Mouse (Mus musculus): Measurements from ENCODE around the gene Fam89a. TPM values are rescaled to one million over a fixed set of nuclear protein-coding genes. Genes with fewer than 3 reads are reported as not detected.
A peak's percentile ranks its signal among the peaks of the same experiment; 100 is the strongest.

The Fam89a gene
- polyA plus RNA-seq, 1 experiment from 2014 or later = 1.2 TPM

DNA sequence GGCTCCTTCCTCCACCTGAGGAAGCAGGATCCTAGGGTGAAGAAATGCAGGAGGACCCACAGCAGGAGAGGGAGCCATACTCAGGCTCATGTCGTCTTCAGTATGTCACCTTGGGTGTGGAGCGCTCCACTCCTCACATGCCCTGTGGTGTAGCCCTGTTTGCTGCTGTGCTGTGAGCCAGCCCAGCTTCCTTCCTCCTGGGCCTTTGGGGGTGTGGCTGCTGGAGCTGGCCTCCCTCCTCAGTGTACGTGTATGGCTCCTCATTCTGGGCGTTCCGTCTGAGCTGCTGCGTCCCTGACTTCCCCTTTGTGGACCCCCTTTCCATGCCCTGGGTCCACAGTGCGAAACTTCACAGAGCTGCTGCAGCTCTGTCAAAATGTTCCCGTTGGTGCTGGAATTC, 18.8 kb downstream of the Fam89a start:
- Histone ChIP-seq H3K9me3 (ENCODE audit: control insufficient read depth, low read length) (no peaks in the 10 kb centered on the region), H3K4me1 (replicated peaks; ENCODE audit: control insufficient read depth, insufficient read depth, low read length) (no peaks in the 10 kb centered on the region), H3K9ac (no peak overlapping the region), H3K4me2 (replicated peaks) (no peak overlapping the region), H3K27ac (no peak overlapping the region), H3K27me3 (ENCODE audit: control insufficient read depth, insufficient read depth, low read length) (no peaks in the 10 kb centered on the region), H3K36me3 (replicated peaks; ENCODE audit: control insufficient read depth, insufficient read depth) (peaks cover 74% of the 10 kb centered on the region), H3K4me3 (replicated peaks; ENCODE audit: low read length) (no peak overlapping the region)
- whole genome bisulfite sequencing = 91% methylated on average over 8 of the region's 8 CpGs
- no peak for DNase-seq (ENCODE audit: low spot score)
- ATAC-seq (ENCODE audit: low FRiP score) = no peak

DNA sequence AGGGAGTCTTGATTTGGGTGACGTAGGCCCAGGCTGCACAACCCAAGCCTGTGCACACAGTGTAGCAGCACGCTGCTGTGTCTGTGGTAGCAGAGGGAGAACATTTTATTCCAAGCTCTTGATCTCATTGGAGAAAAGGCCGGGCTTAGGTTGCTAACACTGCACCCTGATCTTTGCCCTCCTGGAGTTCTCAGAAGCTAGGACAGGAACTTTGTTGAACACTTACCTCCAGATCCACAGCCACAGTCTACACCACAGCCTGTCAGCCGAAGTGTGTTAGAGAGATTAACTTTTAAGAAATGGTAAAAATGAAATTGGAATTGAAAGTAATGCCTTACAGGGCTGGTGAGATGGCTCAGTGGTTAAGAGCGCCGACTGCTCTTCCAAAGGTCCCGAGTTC, 27.3 kb downstream of the Fam89a start:
- Histone ChIP-seq H3K4me3 (replicated peaks; ENCODE audit: low read length) (no peak overlapping the region), H3K9me3 (ENCODE audit: control insufficient read depth, low read length) (no peaks in the 10 kb centered on the region), H3K36me3 (replicated peaks; ENCODE audit: control insufficient read depth, insufficient read depth) (peaks cover 39% of the 10 kb centered on the region), H3K9ac (no peak overlapping the region), H3K4me1 (replicated peaks; ENCODE audit: control insufficient read depth, insufficient read depth, low read length) (peaks cover 22% of the 10 kb centered on the region), H3K27me3 (ENCODE audit: control insufficient read depth, insufficient read depth, low read length) (no peaks in the 10 kb centered on the region), H3K27ac (no peak overlapping the region), H3K4me2 (replicated peaks) (no peak overlapping the region)
- DNase-seq (ENCODE audit: low spot score) = no peak
- 98% methylated on average over 7 of the region's 7 CpGs for WGBS
- ATAC-seq (ENCODE audit: low FRiP score) = no peak

DNA sequence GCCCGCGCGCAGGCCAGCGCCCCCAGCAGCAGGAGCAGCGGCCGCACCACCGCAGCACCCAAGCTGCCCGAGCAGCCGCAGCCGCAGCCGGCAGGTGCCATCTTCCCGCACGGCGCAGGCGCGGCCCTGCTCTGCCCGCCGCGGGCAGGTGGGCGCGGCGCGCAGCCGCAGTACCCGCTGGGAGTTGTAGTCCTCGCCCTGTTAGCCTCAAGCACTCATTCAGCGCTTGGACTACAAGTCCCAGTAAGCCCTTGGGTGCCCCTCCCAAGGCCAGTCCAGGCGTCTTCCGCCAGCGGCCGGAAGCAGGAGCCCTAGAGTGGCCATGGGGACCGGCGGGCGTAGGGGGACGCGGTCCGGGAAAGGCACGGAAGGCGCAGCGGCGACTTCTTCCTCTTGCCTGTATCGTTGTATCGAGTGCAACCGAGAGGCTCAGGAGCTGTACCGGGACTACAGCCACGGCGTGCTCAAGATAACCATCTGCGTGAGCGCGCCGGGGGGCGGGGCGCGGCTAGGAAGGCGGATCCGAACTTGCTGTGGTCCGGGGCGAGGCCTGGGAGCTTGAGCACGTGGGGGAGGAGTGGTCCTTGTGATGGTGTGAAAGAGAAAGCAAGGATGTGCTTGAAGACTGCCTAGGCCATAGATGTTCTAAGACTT, 29.6 kb downstream of the Fam89a start, which contains the start of the genes Ttc13 and Arv1:
Ttc13 (minus strand) TSS at position 122 of the 654 bp plus-strand sequence.
Arv1 (plus strand) TSS at position 278 of the 654 bp plus-strand sequence.
- H3K9ac ChIP-seq = peak within 1 kb of the TSS; percentile 89
- peak within 1 kb of the TSS; percentile 83 for H3K4me2 ChIP-seq (replicated peaks)
- WGBS = under 1% methylated on average over 58 of the region's 59 CpGs
- H3K27ac ChIP-seq = peak within 1 kb of the TSS; percentile 75
- peaks cover 15% of the 10 kb centered on the region for H3K36me3 ChIP-seq (replicated peaks; ENCODE audit: control insufficient read depth, insufficient read depth)
- H3K9me3 ChIP-seq (ENCODE audit: control insufficient read depth, low read length) = no peaks in the 10 kb centered on the region
- H3K4me1 ChIP-seq (replicated peaks; ENCODE audit: control insufficient read depth, insufficient read depth, low read length) = peaks cover 22% of the 10 kb centered on the region
- ATAC-seq (ENCODE audit: low FRiP score) (peak; percentile 100), DNase-seq (ENCODE audit: low spot score) (peak; percentile 96)
- peak within 1 kb of the TSS; percentile 91 for H3K4me3 ChIP-seq (replicated peaks; ENCODE audit: low read length)
- no peaks in the 10 kb centered on the region for H3K27me3 ChIP-seq (ENCODE audit: control insufficient read depth, insufficient read depth, low read length)

DNA sequence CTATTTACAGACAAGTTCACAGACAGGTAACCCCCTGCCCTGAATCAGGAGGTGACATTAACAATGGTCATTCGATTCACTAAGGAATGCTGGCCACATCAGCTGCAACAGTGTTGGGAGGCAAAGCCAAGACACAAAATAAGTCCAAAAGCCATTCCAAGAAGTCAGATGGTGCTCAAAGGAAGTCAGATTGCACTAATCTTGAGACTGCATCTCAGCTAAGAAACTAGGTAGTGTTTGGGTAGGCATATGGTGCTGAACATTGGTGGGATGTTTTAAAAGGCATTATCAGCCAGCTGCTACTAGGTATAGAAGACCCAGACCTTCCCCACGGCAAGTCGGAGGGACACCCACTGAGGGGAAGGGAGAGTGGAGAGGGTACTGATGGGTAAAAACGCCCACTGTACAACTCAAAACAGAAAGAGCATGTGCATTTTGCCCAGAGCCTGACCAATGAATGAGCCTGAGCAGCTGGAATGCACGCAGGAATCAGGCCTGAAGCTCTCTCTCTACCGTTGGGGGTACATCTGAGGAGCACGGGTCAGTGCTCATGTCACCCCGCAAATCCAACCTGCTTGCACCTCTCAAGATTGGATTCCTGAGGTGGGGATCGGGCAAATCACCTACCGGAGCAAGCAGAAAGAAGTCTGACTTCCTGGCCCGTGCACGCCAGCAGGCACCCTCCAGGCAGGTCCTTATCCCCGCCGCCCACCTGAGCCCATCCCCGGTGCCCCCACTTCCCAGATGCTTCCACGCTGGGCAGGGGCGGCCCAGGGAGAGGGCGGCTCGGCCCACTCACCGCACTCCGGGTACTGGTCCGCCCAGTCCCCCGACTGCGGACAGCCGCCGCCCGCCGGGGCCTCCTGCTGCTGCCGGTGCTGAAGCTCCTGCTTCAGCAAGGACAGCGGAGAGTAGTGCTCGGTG, 30.4 kb downstream of the Fam89a start:
- Histone ChIP-seq H3K36me3 (replicated peaks; ENCODE audit: control insufficient read depth, insufficient read depth) (peaks cover 8% of the 10 kb centered on the region; the same call in 1 of the 2 replicates), H3K27ac (peak overlapping the region; percentile 66; the same call in 1 of the 2 replicates), H3K9ac (peak overlapping the region; percentile 89), H3K4me1 (replicated peaks; ENCODE audit: control insufficient read depth, insufficient read depth, low read length) (peaks cover 22% of the 10 kb centered on the region), H3K9me3 (ENCODE audit: control insufficient read depth, low read length) (no peaks in the 10 kb centered on the region), H3K27me3 (ENCODE audit: control insufficient read depth, insufficient read depth, low read length) (no peaks in the 10 kb centered on the region), H3K4me2 (replicated peaks) (peak overlapping the region; percentile 68), H3K4me3 (replicated peaks; ENCODE audit: low read length) (peak overlapping the region; percentile 91)
- ATAC-seq (ENCODE audit: low FRiP score) (peak; percentile 67), DNase-seq (ENCODE audit: low spot score) (no peak)
- 3% methylated on average over 31 of the region's 31 CpGs for WGBS

DNA sequence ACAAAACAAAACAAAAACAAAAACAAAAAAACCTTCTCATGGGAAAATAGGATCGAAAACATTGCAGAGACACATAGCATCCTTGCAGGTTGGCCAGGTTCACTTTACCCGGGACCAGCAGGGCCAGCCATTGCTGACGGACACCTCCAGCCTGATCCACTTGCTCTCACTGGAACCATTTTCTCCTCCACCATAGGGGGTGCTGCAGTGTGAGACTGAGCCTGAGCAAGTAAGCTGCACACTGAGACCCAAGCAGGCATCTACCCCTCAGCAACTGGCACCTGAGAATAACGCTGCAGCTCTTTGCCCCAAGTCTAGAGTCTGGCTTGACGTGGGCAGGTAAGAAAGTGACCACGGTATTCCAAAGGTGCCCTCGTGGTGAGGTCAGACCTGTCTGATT, 31.5 kb downstream of the Fam89a start:
- H3K9me3 ChIP-seq (ENCODE audit: control insufficient read depth, low read length) = no peaks in the 10 kb centered on the region
- DNase-seq (ENCODE audit: low spot score) = no peak
- peak overlapping the region; percentile 68; the same call in 1 of the 2 replicates for H3K4me2 ChIP-seq (replicated peaks)
- no peak for ATAC-seq (ENCODE audit: low FRiP score)
- peaks cover 22% of the 10 kb centered on the region for H3K4me1 ChIP-seq (replicated peaks; ENCODE audit: control insufficient read depth, insufficient read depth, low read length)
- 79% methylated on average over 7 of the region's 7 CpGs for WGBS
- no peaks in the 10 kb centered on the region for H3K27me3 ChIP-seq (ENCODE audit: control insufficient read depth, insufficient read depth, low read length)
- no peak overlapping the region for H3K9ac ChIP-seq
- H3K4me3 ChIP-seq (replicated peaks; ENCODE audit: low read length) = no peak overlapping the region
- H3K36me3 ChIP-seq (replicated peaks; ENCODE audit: control insufficient read depth, insufficient read depth) = peaks cover 2% of the 10 kb centered on the region; the same call in 1 of the 2 replicates
- no peak overlapping the region for H3K27ac ChIP-seq

DNA sequence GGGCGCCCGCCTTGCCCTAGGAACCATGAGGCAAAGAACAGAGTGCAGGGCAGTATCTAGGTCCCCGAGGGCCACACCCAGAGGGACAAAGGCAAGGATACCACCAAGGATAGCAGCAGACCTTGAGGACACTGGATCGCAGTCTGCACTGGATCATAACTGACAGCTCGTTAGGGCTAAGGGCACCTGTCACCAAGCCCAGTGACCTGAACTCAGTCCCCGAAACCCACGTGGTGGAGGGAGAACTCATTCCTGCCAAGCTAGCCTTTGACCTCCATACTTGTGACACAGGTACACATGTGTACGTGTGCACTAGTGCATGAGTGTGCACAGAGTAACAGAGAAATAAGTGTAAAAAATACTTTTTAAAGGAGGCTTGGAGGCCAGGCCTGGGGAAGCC, 35.9 kb downstream of the Fam89a start:
- no peak for ATAC-seq (ENCODE audit: low FRiP score)
- DNase-seq (ENCODE audit: low spot score) = no peak
- Histone ChIP-seq H3K4me1 (replicated peaks; ENCODE audit: control insufficient read depth, insufficient read depth, low read length) (peaks cover 7% of the 10 kb centered on the region; the same call in 1 of the 2 replicates), H3K9me3 (ENCODE audit: control insufficient read depth, low read length) (no peaks in the 10 kb centered on the region), H3K27me3 (ENCODE audit: control insufficient read depth, insufficient read depth, low read length) (no peaks in the 10 kb centered on the region), H3K4me2 (replicated peaks) (no peak overlapping the region), H3K36me3 (replicated peaks; ENCODE audit: control insufficient read depth, insufficient read depth) (peaks cover 33% of the 10 kb centered on the region), H3K4me3 (replicated peaks; ENCODE audit: low read length) (no peak overlapping the region), H3K27ac (no peak overlapping the region), H3K9ac (no peak overlapping the region)
- 85% methylated on average over 8 of the region's 8 CpGs for WGBS

DNA sequence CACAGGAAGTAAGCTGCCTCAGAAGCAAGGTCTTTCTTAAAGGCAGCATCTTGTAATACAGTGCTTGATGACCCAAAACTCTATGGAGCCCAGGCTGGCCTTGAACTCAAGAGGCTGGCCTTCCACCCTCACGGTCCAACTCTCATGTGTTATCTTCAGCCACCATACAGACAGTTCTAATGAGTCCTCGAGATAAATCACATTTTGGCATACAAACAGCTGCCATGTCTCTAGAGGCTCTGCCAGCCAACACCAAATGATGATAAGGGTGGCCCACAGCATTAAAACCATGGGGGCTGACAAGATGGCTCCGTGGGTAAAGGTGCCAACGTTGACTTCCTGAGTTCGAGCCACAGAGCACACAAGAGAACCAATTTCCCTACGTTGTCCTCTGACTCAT, 38.4 kb downstream of the Fam89a start:
- no peaks in the 10 kb centered on the region for H3K27me3 ChIP-seq (ENCODE audit: control insufficient read depth, insufficient read depth, low read length)
- H3K9me3 ChIP-seq (ENCODE audit: control insufficient read depth, low read length) = no peaks in the 10 kb centered on the region
- no peaks in the 10 kb centered on the region for H3K4me1 ChIP-seq (replicated peaks; ENCODE audit: control insufficient read depth, insufficient read depth, low read length)
- H3K4me3 ChIP-seq (replicated peaks; ENCODE audit: low read length) = no peak overlapping the region
- ATAC-seq (ENCODE audit: low FRiP score) (no peak), DNase-seq (ENCODE audit: low spot score) (no peak)
- peaks cover 58% of the 10 kb centered on the region for H3K36me3 ChIP-seq (replicated peaks; ENCODE audit: control insufficient read depth, insufficient read depth)
- no peak overlapping the region for H3K27ac ChIP-seq
- 96% methylated on average over 6 of the region's 6 CpGs for WGBS
- no peak overlapping the region for H3K4me2 ChIP-seq (replicated peaks)
- no peak overlapping the region for H3K9ac ChIP-seq

DNA sequence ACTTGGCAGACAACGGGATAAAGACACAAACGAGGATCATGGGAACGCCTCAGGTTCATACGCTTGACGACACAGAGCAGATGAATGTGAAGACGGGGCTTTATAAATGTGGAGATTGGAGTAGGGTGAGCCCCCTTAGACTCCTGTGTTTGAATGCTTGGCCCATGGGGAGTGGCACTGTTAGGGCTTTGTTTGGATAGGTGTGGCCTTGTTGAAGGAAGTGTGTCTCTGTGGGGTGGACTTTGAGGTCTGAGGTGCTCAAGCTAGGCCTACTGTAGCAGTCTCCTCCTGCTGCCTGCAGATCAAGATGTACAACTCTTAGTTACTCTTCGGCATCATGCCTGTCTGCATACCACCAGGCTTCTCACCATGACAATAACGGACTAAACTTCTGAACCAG, 45.8 kb downstream of the Fam89a start:
- WGBS = 97% methylated on average over 8 of the region's 8 CpGs
- no peak for ATAC-seq (ENCODE audit: low FRiP score)
- Histone ChIP-seq H3K4me2 (replicated peaks) (no peak overlapping the region), H3K4me3 (replicated peaks; ENCODE audit: low read length) (no peak overlapping the region), H3K4me1 (replicated peaks; ENCODE audit: control insufficient read depth, insufficient read depth, low read length) (no peaks in the 10 kb centered on the region), H3K27ac (no peak overlapping the region), H3K36me3 (replicated peaks; ENCODE audit: control insufficient read depth, insufficient read depth) (peaks cover 78% of the 10 kb centered on the region), H3K9ac (no peak overlapping the region), H3K9me3 (ENCODE audit: control insufficient read depth, low read length) (no peaks in the 10 kb centered on the region), H3K27me3 (ENCODE audit: control insufficient read depth, insufficient read depth, low read length) (no peaks in the 10 kb centered on the region)
- DNase-seq (ENCODE audit: low spot score) = no peak

DNA sequence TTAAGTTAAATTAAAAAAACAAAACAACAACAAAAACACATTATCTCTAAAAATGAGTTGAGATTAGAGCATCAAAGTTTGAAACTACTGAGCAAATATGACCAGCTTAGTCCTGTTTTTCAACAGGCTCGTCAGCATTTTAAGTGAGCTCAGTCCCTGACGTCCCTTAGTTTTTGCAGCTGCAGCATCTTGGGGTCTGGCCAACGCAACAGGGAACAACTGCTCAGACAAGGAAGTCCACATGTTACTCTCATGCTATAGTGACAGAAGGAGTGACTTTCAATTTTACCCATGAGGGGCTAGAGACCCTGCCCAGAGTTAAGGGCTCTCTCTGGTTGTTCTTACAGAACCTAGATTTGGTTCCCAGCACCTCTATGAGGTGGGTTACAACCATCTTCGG, 47.3 kb downstream of the Fam89a start:
- ATAC-seq (ENCODE audit: low FRiP score) (no peak), DNase-seq (ENCODE audit: low spot score) (no peak)
- H3K9ac ChIP-seq = no peak overlapping the region
- peaks cover 78% of the 10 kb centered on the region for H3K36me3 ChIP-seq (replicated peaks; ENCODE audit: control insufficient read depth, insufficient read depth)
- H3K4me1 ChIP-seq (replicated peaks; ENCODE audit: control insufficient read depth, insufficient read depth, low read length) = no peaks in the 10 kb centered on the region
- no peak overlapping the region for H3K4me2 ChIP-seq (replicated peaks)
- no peak overlapping the region for H3K4me3 ChIP-seq (replicated peaks; ENCODE audit: low read length)
- WGBS = 90% methylated on average over 4 of the region's 4 CpGs
- no peaks in the 10 kb centered on the region for H3K9me3 ChIP-seq (ENCODE audit: control insufficient read depth, low read length)
- H3K27ac ChIP-seq = no peak overlapping the region
- H3K27me3 ChIP-seq (ENCODE audit: control insufficient read depth, insufficient read depth, low read length) = no peaks in the 10 kb centered on the region
